ENCODE assay signal across 9 mouse cellular contexts in the genomic region with DNA sequence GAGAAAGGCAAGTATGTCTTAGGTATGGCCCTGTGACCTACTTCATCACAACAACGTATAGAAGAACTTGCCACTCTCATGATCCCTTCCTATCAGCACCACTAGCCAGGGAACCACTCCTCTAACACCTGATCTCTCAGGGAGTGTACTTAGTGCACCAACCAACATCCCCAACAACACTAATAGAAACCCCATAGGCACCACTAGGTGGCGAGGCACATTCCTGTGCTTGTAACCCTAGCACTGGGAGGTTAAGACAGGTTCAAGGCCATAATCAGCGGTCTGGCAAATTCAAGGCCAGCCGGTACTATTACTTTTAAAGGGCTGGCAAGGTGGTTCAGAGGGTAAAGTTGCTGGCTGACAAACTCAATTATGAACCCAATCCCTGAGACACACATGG. TPM values are rescaled to one million over a fixed set of nuclear protein-coding genes. Genes with fewer than 3 reads are reported as not detected.
A peak's percentile ranks its signal among the peaks of the same experiment; 100 is the strongest.
DNase-seq lines count a peak whose midpoint lies in the region; ATAC-seq and TF ChIP-seq lines count a peak whose summit lies in the region.
"Had no signal": no experiment of that assay in that cellular context is flagged by ENCODE, and none has a peak within 500 bp of the region (broad histone marks: within the 10 kb centered on the region; RNA-seq: fewer than 3 reads in every experiment).

No protein-coding gene starts in this region.

- no peak for TF ChIP-seq POLR2A in cortical plate, adult 2 months (IDR thresholded peaks at IDR 0.05; ENCODE audit: extremely low read depth, insufficient read depth, low read length)

- H3K27me3 ChIP-seq in liver, postnatal 0 days (ENCODE audit: insufficient read depth, low read length), result no peaks in the 10 kb centered on the region

- no peak overlapping the region for H3K4me3 ChIP-seq in cortical plate, adult 2 months (ENCODE audit: insufficient read depth, low read length)
- H3K4me3 ChIP-seq in liver, postnatal 0 days (ENCODE audit: low read depth, low read length), result no peak overlapping the region

- peaks cover 10% of the 10 kb centered on the region for H3K36me3 ChIP-seq in liver, postnatal 0 days (replicated peaks; ENCODE audit: insufficient read depth, low read length)

- no peak overlapping the region for H3K27ac ChIP-seq in cortical plate, adult 2 months (ENCODE audit: insufficient read depth, low read length)
- H3K27ac ChIP-seq in liver, postnatal 0 days (ENCODE audit: low read depth), result no peak overlapping the region

- TF ChIP-seq EP300 in liver, postnatal 0 days (IDR thresholded peaks at IDR 0.05; ENCODE audit: low read depth), result no peak

- no peak overlapping the region for H3K4me2 ChIP-seq in liver, postnatal 0 days (ENCODE audit: low read depth, low read length)

- H3K9ac ChIP-seq in liver, postnatal 0 days (replicated peaks), result no peak overlapping the region

- peak; percentile 33; the same call in 1 of the 2 replicates for TF ChIP-seq CTCF in cortical plate, adult 2 months (IDR thresholded peaks at IDR 0.05; ENCODE audit: extremely low read depth, insufficient read depth, low read length)
- TF ChIP-seq CTCF in liver, postnatal 0 days (IDR thresholded peaks at IDR 0.05; ENCODE audit: low read depth), result peak; percentile 72

- 48% methylated on average over 4 of the region's 4 CpGs for WGBS in liver, postnatal 0 days (ENCODE audit: insufficient replicate concordance)

- no peaks in the 10 kb centered on the region; the same call in 1 of the 2 replicates for H3K4me1 ChIP-seq in cortical plate, adult 2 months (ENCODE audit: control insufficient read depth, insufficient read depth, low read length)
- no peaks in the 10 kb centered on the region for H3K4me1 ChIP-seq in liver, postnatal 0 days (ENCODE audit: insufficient read depth)

- DNase-seq in cerebellum, postnatal 10 days, result peak; percentile 27 to 28
- DNase-seq in cerebellum, adult 11 months, result no peak
- DNase-seq in A20 (ENCODE audit: low read depth, low spot score), result peak; percentile 62
- peak; percentile 48 for DNase-seq in liver, postnatal 0 days
- no peak for DNase-seq in adrenal gland, adult 2 months
- DNase-seq in layer of hippocampus, adult 18-20 months (ENCODE audit: low spot score in 2 of 2), result no peak
- DNase-seq in heart, postnatal 25 days (ENCODE audit: low spot score), result no peak
- DNase-seq: heart, adult 18-20 months had no signal

- no peaks in the 10 kb centered on the region for H3K9me3 ChIP-seq in liver, postnatal 0 days (ENCODE audit: low read length)

- peak; percentile 33; the same call in 1 of the 2 replicates for ATAC-seq in liver, postnatal 0 days

- intact Hi-C loops in heart, postnatal 25 days (cut with DNase I), result loop anchor here (5.0 kb wide), 1 partner anchor 75 kb away; no protein-coding TSS in a partner anchor

RNA-seq across cellular contexts. Expression of gene Sntb2, which starts 8.3 kb away (rescaled TPM):
- 8.7 and 9.3 TPM in 2 replicates for polyA plus RNA-seq in cortical plate, adult 2 months (2012; rRNA removed)
- 1.8 and 1.9 TPM in 2 replicates for polyA plus RNA-seq in liver, postnatal 0 days (2015; fragmentation: Nextera tagmentation; extraction: Ambion mirVana)
- 10 to 100 TPM; 21.7 to 27.9 TPM for total RNA-seq in adrenal gland, adult 2 months (2021)
- 8.4 and 10.7 TPM in 2 replicates for polyA plus RNA-seq in adrenal gland, adult 2 months (2012; rRNA removed)
- total RNA-seq in layer of hippocampus, adult 18-20 months (2021), result 10 to 100 TPM; 22.6 to 26.3 TPM
- total RNA-seq in heart, postnatal 25 days (2021), result 10 to 100 TPM; 12.9 to 13.0 TPM

RNA-seq across cellular contexts. Expression of gene Utp4, which starts 33.8 kb away (rescaled TPM):
- polyA plus RNA-seq in cortical plate, adult 2 months (2012; rRNA removed), result 30.6 and 31.1 TPM in 2 replicates
- 20.7 and 22.4 TPM in 2 replicates for polyA plus RNA-seq in liver, postnatal 0 days (2015; fragmentation: Nextera tagmentation; extraction: Ambion mirVana)
- total RNA-seq in adrenal gland, adult 2 months (2021), result 10 to 100 TPM; 40.6 to 50.1 TPM
- 17.2 and 20.5 TPM in 2 replicates for polyA plus RNA-seq in adrenal gland, adult 2 months (2012; rRNA removed)
- total RNA-seq in layer of hippocampus, adult 18-20 months (2021), result 10 to 100 TPM; 43.3 to 45.1 TPM
- 10 to 100 TPM; 17.7 to 19.1 TPM for total RNA-seq in heart, postnatal 25 days (2021)

RNA-seq across cellular contexts. Expression of gene Has3, which starts 57.2 kb away (rescaled TPM):
- polyA plus RNA-seq in cortical plate, adult 2 months (2012; rRNA removed), result 0.92 and 0.98 TPM in 2 replicates
- 0.05 TPM in 1 of 2 replicates, not detected in the other for polyA plus RNA-seq in liver, postnatal 0 days (2015; fragmentation: Nextera tagmentation; extraction: Ambion mirVana)
- total RNA-seq in adrenal gland, adult 2 months (2021), result under 1 TPM; 0.35 to 0.37 TPM
- polyA plus RNA-seq in adrenal gland, adult 2 months (2012; rRNA removed), result 0.50 and 0.68 TPM in 2 replicates
- total RNA-seq in layer of hippocampus, adult 18-20 months (2021), result 1 to 10 TPM; 1.7 TPM
- total RNA-seq in heart, postnatal 25 days (2021), result 1 to 10 TPM; 1.0 to 1.7 TPM

Comparison
In these comparisons a context has a peak if more than half of its experiments do, and no peak if none do; other contexts are left out.
1. DNase-seq: peak in cerebellum, postnatal 10 days (2 of 2), A20 (single experiment) and liver, postnatal 0 days (single experiment); none in cerebellum, adult 11 months (single experiment), adrenal gland, adult 2 months (single experiment), layer of hippocampus, adult 18-20 months (0 of 2) and heart, postnatal 25 days (single experiment).